Mouse (Mus musculus): ENCODE results near the gene Tmem17.

- TF ChIP-seq CTCF (IDR thresholded peaks at IDR 0.05; ENCODE audit: borderline replicate concordance, insufficient read depth, low read length) (no peak), POLR2A (IDR thresholded peaks at IDR 0.05; ENCODE audit: low read depth, low read length) (no peak)
Measured at GRCm38 (mm10) chr11:22515061-22515460, 3.2 kb downstream of the Tmem17 start.
